Mouse (Mus musculus): ENCODE measurements around the gene Sdk1.

DNA sequence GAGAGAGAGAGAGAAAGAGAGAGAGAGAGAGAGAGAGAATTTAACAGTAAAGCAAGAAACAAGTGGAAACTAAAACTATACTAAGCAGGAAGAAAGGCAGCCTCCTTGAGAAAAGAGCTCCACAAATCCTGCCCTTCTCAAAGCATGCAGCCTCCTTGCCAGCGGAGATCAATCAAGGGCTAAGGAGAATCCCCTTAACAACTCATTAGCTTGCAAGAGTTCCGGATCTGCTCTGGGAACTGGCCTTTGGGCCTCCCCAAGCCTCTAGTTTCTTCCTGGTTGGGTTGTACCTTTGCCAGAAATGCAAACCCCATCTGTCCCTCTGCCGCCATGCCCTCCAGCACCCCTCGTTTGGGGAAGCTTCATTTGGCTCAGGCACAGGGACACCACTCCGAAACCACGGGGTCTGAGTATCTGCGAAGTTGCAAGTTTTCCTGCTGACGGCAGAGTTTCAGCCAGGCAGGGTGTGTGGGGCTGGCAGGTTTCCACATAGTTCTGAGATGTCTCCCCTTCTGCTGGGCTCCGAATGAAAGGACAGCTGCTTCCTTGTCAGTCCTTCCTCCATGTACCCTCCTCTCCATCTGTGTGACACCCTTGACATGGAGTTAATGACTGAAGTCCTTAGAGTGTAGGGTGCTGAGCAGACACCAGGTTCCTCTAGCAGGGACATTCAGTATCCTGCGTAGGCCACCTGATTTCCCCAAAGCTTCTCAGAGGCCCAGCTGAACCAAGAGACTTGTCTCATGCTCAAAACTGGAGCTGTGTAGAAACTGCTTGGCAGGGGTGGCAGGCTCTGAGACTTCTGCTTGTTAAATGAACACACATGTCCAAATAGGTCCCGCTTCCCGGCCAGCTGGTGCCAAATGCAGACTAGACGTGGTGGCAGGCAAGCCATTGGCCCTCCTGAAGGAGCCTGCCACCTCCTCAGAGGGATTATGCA is 833.5 kb downstream of the Sdk1 start:
- TF ChIP-seq CTCF (IDR thresholded peaks at IDR 0.05; ENCODE audit: extremely low read depth, insufficient read length, insufficient replicate concordance, low read depth, low read length) (no peak), POLR2A (IDR thresholded peaks at IDR 0.05; ENCODE audit: low read depth, low read length) (no peak)

All from small intestine, adult 2 months (tissue).